Mouse (Mus musculus) gastrocnemius, postnatal 36 days (tissue): ENCODE results near the gene Rbm25. TPM values are rescaled to one million over a fixed set of nuclear protein-coding genes. Genes with fewer than 3 reads are reported as not detected.

Experiments
- DNase-seq, 2 experiments: peaks; one replicate each; pipeline ENCODE4 v3.0.0; 2022
- intact Hi-C: fragments of 180-260 bp; cut with DNase I; formaldehyde crosslinking; loops from one replicate; pipeline ENCODE4 v1.15.1; 2025
- total RNA-seq, 2 experiments: library from RNA; stranded (reverse); gene quantifications; 2 replicates each; pipeline ENCODE4 v1.2.3; 2021

Rbm25 gene
- total RNA-seq, 2 experiments from 2014 or later: 41.0 to 45.0 TPM

- DNase-seq: no peak
- intact Hi-C loops: loop anchor here (5.0 kb wide), 1 partner anchor 36 kb away; no protein-coding TSS in a partner anchor
These were observed 10.2 kb downstream of the Rbm25 start for GRCm38 (mm10) chr12:83641233-83641632.

- intact Hi-C loops: loop anchor here (5.0 kb wide), 1 partner anchor 34 kb away; no protein-coding TSS in a partner anchor
- DNase-seq: no peak
These were observed 12.1 kb downstream of the Rbm25 start for GRCm38 (mm10) chr12:83643116-83643515.

GRCm38 (mm10) chr12:83650346-83650745, 19.3 kb downstream of the Rbm25 start:
- no peak for DNase-seq
- intact Hi-C loops: no loop called here

GRCm38 (mm10) chr12:83651414-83651813, 20.4 kb downstream of the Rbm25 start:
- DNase-seq: no peak
- intact Hi-C loops: no loop called here

- intact Hi-C loops: no loop called here
- no peak for DNase-seq
These were observed 54.4 kb downstream of the Rbm25 start for GRCm38 (mm10) chr12:83685466-83685865.

- no peak for DNase-seq
- intact Hi-C loops: no loop called here
These were observed 55.7 kb downstream of the Rbm25 start for GRCm38 (mm10) chr12:83686575-83687350.

GRCm38 (mm10) chr12:83687934-83688315, 56.9 kb downstream of the Rbm25 start, which contains the start of gene Psen1:
Gene Psen1, plus strand, starts transcription at chr12:83688152.
- peak; percentile 89 to 90 for DNase-seq
- intact Hi-C loops: no loop called here

GRCm38 (mm10) chr12:83688316-83689086, 57.5 kb downstream of the Rbm25 start:
- no peak for DNase-seq
- intact Hi-C loops: no loop called here

GRCm38 (mm10) chr12:83689087-83689432, 58.0 kb downstream of the Rbm25 start:
- intact Hi-C loops: no loop called here

GRCm38 (mm10) chr12:83694011-83694410, 63.0 kb downstream of the Rbm25 start:
- DNase-seq: no peak
- intact Hi-C loops: no loop called here

More at GRCm38 (mm10) chr12:83689087-83689432, 58.0 kb downstream of the Rbm25 start:
- DNase-seq: no peak

- intact Hi-C loops: no loop called here
- no peak for DNase-seq
These were observed 63.6 kb downstream of the Rbm25 start for GRCm38 (mm10) chr12:83694669-83695068.

- DNase-seq: no peak
- intact Hi-C loops: no loop called here
These were observed 67.6 kb downstream of the Rbm25 start for GRCm38 (mm10) chr12:83698637-83699036.

GRCm38 (mm10) chr12:83701608-83702007, 70.6 kb downstream of the Rbm25 start:
- intact Hi-C loops: no loop called here
- no peak for DNase-seq

GRCm38 (mm10) chr12:83702796-83703195, 71.8 kb downstream of the Rbm25 start:
- DNase-seq: no peak
- intact Hi-C loops: no loop called here

GRCm38 (mm10) chr12:83706951-83707350, 75.9 kb downstream of the Rbm25 start:
- DNase-seq: no peak
- intact Hi-C loops: no loop called here

- intact Hi-C loops: no loop called here
These were observed 77.4 kb downstream of the Rbm25 start for GRCm38 (mm10) chr12:83708160-83709092.

GRCm38 (mm10) chr12:83709934-83710333, 78.9 kb downstream of the Rbm25 start:
- intact Hi-C loops: loop anchor here (10.0 kb wide), 1 partner anchor 325 kb away; the partner anchor contains the start of genes Acot4 and Gm49366
- DNase-seq: no peak

More at GRCm38 (mm10) chr12:83708160-83709092, 77.4 kb downstream of the Rbm25 start:
- DNase-seq: no peak

GRCm38 (mm10) chr12:83713749-83714148, 82.7 kb downstream of the Rbm25 start:
- intact Hi-C loops: loop anchor here (2.0 to 10.0 kb wide), 2 partner anchors 57 to 321 kb away; partner anchors contain the start of genes Acot4 and Gm49366
- no peak for DNase-seq

- intact Hi-C loops: loop anchor here (10.0 kb wide), 1 partner anchor 318 kb away; the partner anchor contains the start of genes Acot4 and Gm49366
- DNase-seq: no peak
These were observed 85.6 kb downstream of the Rbm25 start for GRCm38 (mm10) chr12:83716416-83717184.
